In genomic region chr9:67187686-67188085, GRCm38 (mm10) we compare ENCODE assay signal across 19 mouse cellular contexts.
A peak's percentile ranks its signal among the peaks of the same experiment; 100 is the strongest.
DNase-seq lines count a peak whose midpoint lies in the region.
"Had no signal": no experiment of that assay in that cellular context is flagged by ENCODE, and none has a peak within 500 bp of the region (broad histone marks: within the 10 kb centered on the region; RNA-seq: fewer than 3 reads in every experiment).

No protein-coding gene starts in this region.

- peaks cover 16% of the 10 kb centered on the region for H3K4me1 ChIP-seq in heart, embryonic 10.5 days
- H3K4me1 ChIP-seq: hindbrain, embryonic 15.5 days; neural tube, embryonic 13.5 days had no signal

- no peak overlapping the region for H3K4me3 ChIP-seq in heart, embryonic 10.5 days
- H3K4me3 ChIP-seq: forebrain, embryonic 10.5 days; heart, embryonic 15.5 days; hindbrain, embryonic 15.5 days; myocyte; neural tube, embryonic 13.5 days had no signal

- H3K27me3 ChIP-seq in heart, embryonic 10.5 days (ENCODE audit: insufficient read depth, poor library complexity, severe bottlenecking), result no peaks in the 10 kb centered on the region
- H3K27me3 ChIP-seq: heart, embryonic 15.5 days; hindbrain, embryonic 15.5 days; neural tube, embryonic 13.5 days had no signal

- intact Hi-C loops in left cerebral cortex, postnatal 14 days (cut with DNase I), result no loop called here

- DNase-seq in heart, adult 11 months, result peak; percentile 92
- no peak for DNase-seq in heart, embryonic 10.5 days (ENCODE audit: low spot score)
- DNase-seq in left cerebral cortex, postnatal 14 days (ENCODE audit: low spot score in 2 of 2), result peak; percentile 16 to 21
- DNase-seq in left cerebral cortex, adult 11 months (ENCODE audit: low spot score), result no peak
- peak; percentile 74 to 80 for DNase-seq in gastrocnemius, adult 8-10 months (ENCODE audit: low spot score in 2 of 2)
- peak; percentile 52 for DNase-seq in gastrocnemius, postnatal 25 days
- no peak for DNase-seq in adrenal gland, postnatal 36 days
- DNase-seq: adrenal gland, adult 8-10 months; cerebellum, adult 9-10 months; kidney, adult 2 months; retina, postnatal 1 day had no signal

- 88% methylated on average over 5 of the region's 5 CpGs for WGBS in heart, embryonic 10.5 days

- no peak overlapping the region for H3K27ac ChIP-seq in heart, embryonic 10.5 days
- H3K27ac ChIP-seq: forebrain, embryonic 10.5 days; heart, embryonic 15.5 days; hindbrain, embryonic 15.5 days; kidney, postnatal 0 days; macrophage; neural tube, embryonic 13.5 days; stomach, postnatal 0 days had no signal

- H3K9me3 ChIP-seq in heart, embryonic 10.5 days, result no peaks in the 10 kb centered on the region
- H3K9me3 ChIP-seq: forebrain, embryonic 10.5 days; heart, embryonic 15.5 days; hindbrain, embryonic 15.5 days; neural tube, embryonic 13.5 days had no signal

- 0 out of 2 replicates have a peak, but pooled peaks cover 2% of the 10 kb centered on the region for H3K36me3 ChIP-seq in heart, embryonic 10.5 days
- H3K36me3 ChIP-seq: forebrain, embryonic 10.5 days; heart, embryonic 15.5 days; hindbrain, embryonic 15.5 days; neural tube, embryonic 13.5 days had no signal

Comparison
In these comparisons a context has a peak if more than half of its experiments do, and no peak if none do; other contexts are left out.
1. DNase-seq: peak in heart, adult 11 months (single experiment), left cerebral cortex, postnatal 14 days (2 of 2), gastrocnemius, adult 8-10 months (2 of 2) and gastrocnemius, postnatal 25 days (single experiment); none in heart, embryonic 10.5 days (single experiment), left cerebral cortex, adult 11 months (single experiment) and adrenal gland, postnatal 36 days (0 of 2).